Mouse (Mus musculus): Measurements from ENCODE around the gene Shank1. TPM values are rescaled to one million over a fixed set of nuclear protein-coding genes. Genes with fewer than 3 reads are reported as not detected.

Shank1 gene
- polyA plus RNA-seq (2012; rRNA removed) = 7.0 and 8.0 TPM in 2 replicates

DNA sequence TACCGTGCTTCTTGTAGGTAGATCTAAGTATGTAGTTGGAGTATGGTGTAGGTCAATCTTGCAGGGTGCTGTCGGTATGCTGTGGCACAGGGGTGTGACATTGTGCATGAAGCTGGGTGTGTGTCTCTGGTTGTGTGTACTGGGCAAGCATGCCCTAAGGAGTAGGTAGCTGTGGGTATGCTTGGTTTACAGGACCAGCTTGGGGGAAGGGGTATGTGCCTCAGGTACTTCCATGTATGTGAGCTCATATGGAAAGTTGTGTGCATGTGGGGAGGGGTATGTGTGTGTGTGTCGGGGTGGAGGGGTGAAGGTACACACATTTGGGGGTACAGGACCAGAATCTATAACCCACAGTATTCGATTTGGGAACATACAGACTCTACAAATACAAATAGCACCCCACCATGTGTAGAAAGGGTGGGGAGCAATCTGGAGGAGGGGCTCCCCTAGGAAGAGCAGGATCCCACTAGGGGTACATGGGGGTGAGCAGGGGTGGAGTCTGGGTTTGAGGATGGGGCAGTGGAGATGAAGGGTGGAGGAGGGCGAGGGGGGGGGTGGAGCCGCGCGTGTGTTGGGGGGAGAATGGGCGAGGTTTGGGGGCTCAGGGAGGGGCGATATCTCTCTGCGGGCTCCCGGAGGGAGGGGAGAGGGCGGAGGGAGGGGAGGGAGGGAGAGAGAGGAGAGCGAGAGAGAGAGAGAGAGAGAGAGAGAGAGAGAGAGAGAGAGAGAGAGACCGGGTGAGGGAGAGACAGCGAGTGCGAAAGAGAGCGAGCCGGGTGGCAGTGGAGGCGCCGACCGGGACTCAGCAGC, at the start of gene Shank1:
Gene Shank1, plus strand, starts transcription at position 779 of the 810 bp plus-strand sequence.

DNA sequence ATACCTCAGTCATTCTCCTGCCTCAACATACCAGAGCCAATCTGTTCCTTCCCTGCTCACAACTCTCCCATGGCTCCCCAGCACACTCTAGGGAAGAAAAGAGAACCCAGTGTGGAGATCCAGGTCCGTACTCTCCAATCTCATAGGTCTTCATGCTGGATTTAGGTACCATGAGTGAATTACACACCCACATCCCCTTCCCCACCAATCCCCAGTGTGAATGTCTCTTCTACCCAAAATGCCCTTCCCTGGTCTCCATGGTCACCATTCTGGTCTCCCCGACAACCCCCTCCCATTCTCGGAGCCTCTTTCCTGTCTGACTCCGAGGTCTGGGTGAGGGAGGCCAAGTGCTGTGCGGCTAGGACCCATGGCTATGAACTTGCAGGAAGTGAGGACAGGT, 48.9 kb upstream of the Shank1 start, which contains the start of gene Gm15517:
Gene Gm15517, plus strand, starts transcription at position 301 of the 400 bp plus-strand sequence.

DNA sequence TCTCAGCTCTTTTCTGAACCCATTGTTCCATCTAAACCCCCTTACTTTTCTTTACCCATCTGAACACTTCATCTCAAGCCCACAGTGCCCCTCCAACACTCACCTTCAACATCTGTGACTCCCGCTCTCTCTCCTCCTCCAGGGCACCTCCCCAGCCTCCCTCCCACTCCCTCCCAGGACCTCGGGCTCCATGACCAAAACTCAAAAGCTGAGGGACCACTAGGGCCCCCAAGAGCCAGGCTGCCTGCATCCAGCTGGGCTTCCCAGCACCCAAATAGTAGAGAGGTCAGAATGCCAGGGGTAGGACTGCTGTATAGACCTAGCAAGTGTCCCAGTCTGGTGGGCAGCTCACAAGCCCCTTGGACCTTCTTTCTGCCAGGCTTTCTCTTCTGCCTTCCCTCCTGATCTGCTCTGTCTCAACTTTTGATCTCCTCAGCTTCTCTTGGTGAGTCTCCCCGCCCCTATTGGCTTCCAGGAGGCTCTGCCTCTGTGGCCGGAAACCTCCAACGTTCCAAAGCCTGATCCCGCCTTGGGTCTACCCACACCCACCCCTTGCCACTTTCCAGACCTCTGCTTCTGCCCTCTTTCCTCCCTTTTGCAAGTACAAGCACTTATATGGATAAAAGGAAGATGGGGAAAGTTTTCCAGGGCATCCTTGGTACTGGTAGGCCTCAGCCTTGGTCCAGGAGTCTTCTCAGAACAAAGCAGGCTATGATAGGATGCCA, 3.4 kb upstream of the Shank1 start, which contains the start of gene Clec11a:
Gene Clec11a, minus strand, starts transcription at position 387 of the 725 bp plus-strand sequence.

DNA sequence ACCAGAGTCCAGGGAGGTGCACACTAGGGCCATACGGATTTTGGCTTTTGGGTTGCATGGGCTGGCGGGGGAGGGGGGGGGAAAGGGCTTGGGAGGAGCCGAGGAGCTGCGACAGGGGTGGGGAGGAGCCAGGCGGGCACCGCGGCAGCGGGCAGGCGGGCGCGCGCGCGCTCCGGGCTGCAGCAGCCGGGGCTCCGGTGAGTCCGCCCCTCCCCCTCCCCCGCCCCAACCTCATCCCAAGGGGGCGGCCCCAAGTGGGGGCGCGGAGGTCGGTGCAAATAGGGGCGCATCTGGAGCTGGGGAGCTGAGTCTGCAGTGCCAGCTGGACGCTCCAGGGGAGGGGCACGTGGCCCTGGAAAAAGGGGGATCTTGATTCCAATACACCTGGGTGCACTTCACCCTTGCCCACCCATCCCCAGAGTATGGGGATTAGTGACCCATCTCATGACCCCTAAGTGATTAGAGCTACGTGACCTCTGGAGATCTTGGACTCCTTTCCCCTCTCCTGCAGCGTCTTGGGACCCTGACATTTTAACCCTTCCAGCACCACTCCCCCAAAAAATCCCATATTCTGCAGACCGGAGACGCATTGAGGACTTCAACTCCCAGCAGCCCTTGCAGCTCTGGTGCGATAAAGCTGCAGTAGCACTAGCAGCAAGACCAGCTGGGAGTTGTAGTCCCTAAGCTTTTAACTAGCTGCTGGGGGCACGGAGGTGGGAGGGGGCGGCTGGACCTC, 74.1 kb downstream of the Shank1 start, which contains the start of gene Syt3:
Gene Syt3, plus strand, starts transcription at position 123 of the 736 bp plus-strand sequence.

DNA sequence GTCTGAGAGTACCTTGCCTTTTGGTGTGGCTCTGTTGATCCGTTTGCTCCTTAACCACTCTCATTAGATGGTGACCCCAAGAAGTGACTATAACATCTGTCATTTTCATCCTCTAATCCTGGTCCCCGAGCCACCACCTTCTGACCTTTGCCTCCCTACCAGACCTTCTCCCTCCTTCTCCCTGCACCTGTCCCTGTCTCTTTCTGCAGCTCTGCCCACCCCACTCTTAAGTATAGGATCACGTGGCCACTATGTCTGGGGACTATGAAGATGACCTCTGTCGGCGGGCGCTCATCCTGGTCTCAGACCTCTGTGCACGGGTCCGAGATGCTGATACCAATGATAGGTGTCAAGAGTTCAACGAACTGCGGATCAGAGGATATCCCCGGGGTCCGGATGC, 75.7 kb downstream of the Shank1 start, which contains the start of gene 1700008O03Rik:
Gene 1700008O03Rik, minus strand, starts transcription at position 101 of the 400 bp plus-strand sequence.

Other genes with a start within 250 kb of the Shank1 start
- not detected in 2 replicates for gene Klk1b21, start 207.9 kb upstream of the Shank1 start, polyA plus RNA-seq (2012; rRNA removed)
- gene Klk1b22, start 197.6 kb upstream of the Shank1 start, polyA plus RNA-seq (2012; rRNA removed) = not detected in 2 replicates
- gene Klk1b16, start 173.5 kb upstream of the Shank1 start, polyA plus RNA-seq (2012; rRNA removed) = not detected in 2 replicates
- gene Klk1b24, start 122.0 kb upstream of the Shank1 start, polyA plus RNA-seq (2012; rRNA removed) = 0.07 and 0.10 TPM in 2 replicates
- gene Klk1b3, start 112.1 kb upstream of the Shank1 start, polyA plus RNA-seq (2012; rRNA removed) = not detected in 2 replicates
- not detected in 2 replicates for gene Klk1b4, start 102.8 kb upstream of the Shank1 start, polyA plus RNA-seq (2012; rRNA removed)
- gene Klk1b5, start 94.3 kb upstream of the Shank1 start, polyA plus RNA-seq (2012; rRNA removed) = not detected in 2 replicates
- gene Klk1, start 84.9 kb upstream of the Shank1 start, polyA plus RNA-seq (2012; rRNA removed) = 0.17 TPM in 1 of 2 replicates, not detected in the other
- not detected in 2 replicates for gene Gm36864, start 74.1 kb upstream of the Shank1 start, polyA plus RNA-seq (2012; rRNA removed)
- 0.86 and 1.6 TPM in 2 replicates for gene 1700028J19Rik, start 63.6 kb upstream of the Shank1 start, polyA plus RNA-seq (2012; rRNA removed)
- 151 and 244 TPM in 2 replicates for gene 2410002F23Rik, start 63.5 kb upstream of the Shank1 start, polyA plus RNA-seq (2012; rRNA removed)
- gene Acp4, start 52.9 kb upstream of the Shank1 start, polyA plus RNA-seq (2012; rRNA removed) = not detected in 2 replicates
- 0.78 TPM in 1 of 2 replicates, not detected in the other for gene Gm15517, start 48.8 kb upstream of the Shank1 start, polyA plus RNA-seq (2012; rRNA removed)
- gene Clec11a, start 3.4 kb upstream of the Shank1 start, polyA plus RNA-seq (2012; rRNA removed) = 1.2 and 1.5 TPM in 2 replicates
- gene Syt3, start 73.8 kb downstream of the Shank1 start, polyA plus RNA-seq (2012; rRNA removed) = 1.9 and 2.4 TPM in 2 replicates
- gene 1700008O03Rik, start 75.6 kb downstream of the Shank1 start, polyA plus RNA-seq (2012; rRNA removed) = 2.5 and 6.3 TPM in 2 replicates
- 62.6 and 90.8 TPM in 2 replicates for gene Lrrc4b, start 118.8 kb downstream of the Shank1 start, polyA plus RNA-seq (2012; rRNA removed)
- 7.5 and 7.7 TPM in 2 replicates for gene Aspdh, start 155.1 kb downstream of the Shank1 start, polyA plus RNA-seq (2012; rRNA removed)
- gene Josd2, start 157.7 kb downstream of the Shank1 start, polyA plus RNA-seq (2012; rRNA removed) = 91.6 and 95.2 TPM in 2 replicates
- gene Emc10, start 186.3 kb downstream of the Shank1 start, polyA plus RNA-seq (2012; rRNA removed) = 102 and 117 TPM in 2 replicates
- gene Fam71e1, start 186.3 kb downstream of the Shank1 start, polyA plus RNA-seq (2012; rRNA removed) = 28.7 and 40.6 TPM in 2 replicates
- 0.01 TPM in 1 of 2 replicates, not detected in the other for gene Mybpc2, start 214.4 kb downstream of the Shank1 start, polyA plus RNA-seq (2012; rRNA removed)
- gene Spib, start 221.8 kb downstream of the Shank1 start, polyA plus RNA-seq (2012; rRNA removed) = 0.07 and 0.09 TPM in 2 replicates
- gene Pold1, start 238.6 kb downstream of the Shank1 start, polyA plus RNA-seq (2012; rRNA removed) = 107 and 108 TPM in 2 replicates
- 76.6 and 80.4 TPM in 2 replicates for gene Nr1h2, start 243.7 kb downstream of the Shank1 start, polyA plus RNA-seq (2012; rRNA removed)